Mouse (Mus musculus) kidney, adult 2 months (tissue): ENCODE measurements at regions not wholly inside any gene's neighbourhood (a gene's known extent, or its start where the extent isn't known, plus 50 kb on each side); places are given as distances from the start of the nearest gene placed in this dataset.
A peak's percentile ranks its signal among the peaks of the same experiment; 100 is the strongest.

Source experiments
- DNase-seq: peaks from one replicate; pipeline ENCODE4 v3.0.0; 2021
- H3K27ac ChIP-seq: fragments of 200-500 bp; 2 replicates; pipeline ENCODE4 v1.5.1; 2012; ENCODE audit warnings: low read depth, low read length, control low read depth, inconsistent platforms; ENCODE audit not compliant: insufficient read depth
- H3K27me3 ChIP-seq: fragments of 200-500 bp; replicated peaks from 2 replicates; pipeline ENCODE4 v1.6.1; 2012; ENCODE audit warnings: mild to moderate bottlenecking, moderate library complexity, low read length, inconsistent platforms; ENCODE audit not compliant: control insufficient read depth, insufficient read depth
- H3K36me3 ChIP-seq: fragments of 200-500 bp; 2 replicates; pipeline ENCODE4 v1.6.1; 2012; ENCODE audit warnings: mild to moderate bottlenecking, moderate library complexity, low read length, inconsistent platforms; ENCODE audit not compliant: control insufficient read depth, insufficient read depth
- H3K4me1 ChIP-seq: fragments of 200-500 bp; 2 replicates; pipeline ENCODE4 v1.6.1; 2011; ENCODE audit warnings: low read length; ENCODE audit not compliant: control insufficient read depth, insufficient read depth
- H3K4me3 ChIP-seq: fragments of 200-500 bp; 2 replicates; pipeline ENCODE4 v1.5.1; 2011; ENCODE audit warnings: mild to moderate bottlenecking, low read depth, low read length, control low read depth; ENCODE audit not compliant: insufficient read depth
- CTCF ChIP-seq: fragments of 200-500 bp; conservative IDR thresholded peaks from 2 replicates; pipeline ENCODE4 v1.5.1; 2011; ENCODE audit warnings: low read depth, mild to moderate bottlenecking, control low read depth, low read length, moderate library complexity, mixed read lengths; ENCODE audit not compliant: insufficient read depth, insufficient read length
- POLR2A ChIP-seq: fragments of 200-500 bp; IDR thresholded peaks from one replicate; pipeline ENCODE4 v1.6.1; 2011; ENCODE audit warnings: low read depth, low read length, control low read depth
- WGBS: fragments of 180-500 bp; shearing (Covaris S2); methylation state at CpG from one replicate; pipeline ENCODE4 v1.1.7; 2018; 5-methylcytosine and 5-hydroxymethylcytosine counted together

- WGBS, result 67% methylated on average over 5 of the region's 5 CpGs
- no peaks in the 10 kb centered on the region for H3K4me1 ChIP-seq
Observed at GRCm38 (mm10) chr6:93094730-93095360, 151.6 kb upstream of the Adamts9 start.

GRCm38 (mm10) chr6:93093770-93094169 is 150.5 kb upstream of the Adamts9 start:
- H3K4me1 ChIP-seq, result no peaks in the 10 kb centered on the region
- no peak overlapping the region for H3K27ac ChIP-seq
- H3K4me3 ChIP-seq, result no peak overlapping the region
- no peak for DNase-seq
- 93% methylated on average over 2 of the region's 2 CpGs for WGBS
- no peak for TF ChIP-seq POLR2A
- TF ChIP-seq CTCF, result no peak
- no peaks in the 10 kb centered on the region for H3K27me3 ChIP-seq
- no peaks in the 10 kb centered on the region for H3K36me3 ChIP-seq

More at GRCm38 (mm10) chr6:93094730-93095360, 151.6 kb upstream of the Adamts9 start:
- no peaks in the 10 kb centered on the region for H3K27me3 ChIP-seq
- no peak for TF ChIP-seq CTCF
- TF ChIP-seq POLR2A, result no peak
- H3K36me3 ChIP-seq, result no peaks in the 10 kb centered on the region
- DNase-seq, result no peak
- no peak overlapping the region for H3K4me3 ChIP-seq
- no peak overlapping the region for H3K27ac ChIP-seq

GRCm38 (mm10) chr6:93087329-93087728 is 144.0 kb upstream of the Adamts9 start:
- Histone ChIP-seq H3K4me1 (no peaks in the 10 kb centered on the region; the same call in 1 of the 2 replicates), H3K4me3 (no peak overlapping the region), H3K27ac (no peak overlapping the region), H3K36me3 (no peaks in the 10 kb centered on the region), H3K27me3 (no peaks in the 10 kb centered on the region)
- 53% methylated on average over 2 of the region's 2 CpGs for WGBS
- peak; percentile 92 for DNase-seq
- TF ChIP-seq POLR2A (no peak), CTCF (no peak)

GRCm38 (mm10) chr6:93084286-93084685 is 141.0 kb upstream of the Adamts9 start:
- H3K4me1 ChIP-seq, result no peaks in the 10 kb centered on the region; the same call in 1 of the 2 replicates
- H3K4me3 ChIP-seq, result no peak overlapping the region
- no peaks in the 10 kb centered on the region for H3K36me3 ChIP-seq
- H3K27ac ChIP-seq, result no peak overlapping the region
- WGBS, result 62% methylated on average over 1 of the region's 1 CpGs
- no peaks in the 10 kb centered on the region for H3K27me3 ChIP-seq
- TF ChIP-seq POLR2A, result no peak
- no peak for TF ChIP-seq CTCF
- no peak for DNase-seq

- H3K4me1 ChIP-seq, result no peaks in the 10 kb centered on the region; the same call in 1 of the 2 replicates
- no peak overlapping the region for H3K4me3 ChIP-seq
- no peaks in the 10 kb centered on the region for H3K36me3 ChIP-seq
- WGBS, result 86% methylated on average over 6 of the region's 6 CpGs
- TF ChIP-seq CTCF, result no peak
- no peak for TF ChIP-seq POLR2A
- H3K27me3 ChIP-seq, result no peaks in the 10 kb centered on the region
- DNase-seq, result no peak
- H3K27ac ChIP-seq, result no peak overlapping the region
Observed at GRCm38 (mm10) chr6:93083716-93084115, 140.4 kb upstream of the Adamts9 start.

- no peak overlapping the region for H3K27ac ChIP-seq
- no peaks in the 10 kb centered on the region for H3K36me3 ChIP-seq
- H3K27me3 ChIP-seq, result no peaks in the 10 kb centered on the region
- WGBS, result 57% methylated on average over 4 of the region's 4 CpGs
- no peak for DNase-seq
- no peak overlapping the region for H3K4me3 ChIP-seq
- no peaks in the 10 kb centered on the region for H3K4me1 ChIP-seq
- no peak for TF ChIP-seq POLR2A
- no peak for TF ChIP-seq CTCF
Observed at GRCm38 (mm10) chr6:93082205-93082604, 138.9 kb upstream of the Adamts9 start.

- DNase-seq, result no peak
- H3K36me3 ChIP-seq, result no peaks in the 10 kb centered on the region
- no peaks in the 10 kb centered on the region for H3K4me1 ChIP-seq
- H3K27ac ChIP-seq, result no peak overlapping the region
- no peak overlapping the region for H3K4me3 ChIP-seq
- TF ChIP-seq POLR2A (no peak), CTCF (no peak)
- no peaks in the 10 kb centered on the region for H3K27me3 ChIP-seq
- 95% methylated on average over 1 of the region's 1 CpGs for WGBS
Observed at GRCm38 (mm10) chr6:93076681-93077080, 133.4 kb upstream of the Adamts9 start.
